Mouse (Mus musculus): ENCODE results near the gene Prap1. TPM values are rescaled to one million over a fixed set of nuclear protein-coding genes. Genes with fewer than 3 reads are reported as not detected.

Gene Prap1
- polyA plus RNA-seq, 1 experiment: not detected

GRCm38 (mm10) chr7:140141350-140141749 lies 48.2 kb downstream of the Prap1 start:
- no peak for TF ChIP-seq GATA1 (IDR thresholded peaks at IDR 0.05; ENCODE audit: low read length)

GRCm38 (mm10) chr7:140144550-140144949 lies 51.4 kb downstream of the Prap1 start:
- no peak for TF ChIP-seq GATA1 (IDR thresholded peaks at IDR 0.05; ENCODE audit: low read length)

Other genes starting within 250 kb of the Prap1 start
- not detected in 2 replicates for gene Kndc1, start 198.7 kb upstream of the Prap1 start, polyA plus RNA-seq (2012)
- not detected in 2 replicates for gene Utf1, start 149.6 kb upstream of the Prap1 start, polyA plus RNA-seq (2012)
- gene 6430531B16Rik, start 114.6 kb upstream of the Prap1 start, polyA plus RNA-seq (2012): not detected in 2 replicates
- gene Adam8, start 100.8 kb upstream of the Prap1 start, polyA plus RNA-seq (2012): 0.03 and 0.04 TPM in 2 replicates
- gene Zfp511, start 57.0 kb upstream of the Prap1 start, polyA plus RNA-seq (2012): 22.3 and 25.3 TPM in 2 replicates
- gene Tubgcp2, start 56.7 kb upstream of the Prap1 start, polyA plus RNA-seq (2012): 6.8 and 9.4 TPM in 2 replicates
- gene Msx3, start 44.3 kb upstream of the Prap1 start, polyA plus RNA-seq (2012): not detected in 2 replicates
- gene Caly, start 10.8 kb upstream of the Prap1 start, polyA plus RNA-seq (2012): not detected in 2 replicates
- gene Fuom, start 9.0 kb downstream of the Prap1 start, polyA plus RNA-seq (2012): 0.23 TPM in 1 of 2 replicates, not detected in the other
- gene Paox, start 22.4 kb downstream of the Prap1 start, polyA plus RNA-seq (2012): 1.8 and 5.9 TPM in 2 replicates
- gene Echs1, start 23.1 kb downstream of the Prap1 start, polyA plus RNA-seq (2012): 3.0 and 10.6 TPM in 2 replicates
- gene Mtg1, start 44.2 kb downstream of the Prap1 start, polyA plus RNA-seq (2012): 10.4 and 13.4 TPM in 2 replicates
- gene Sprn, start 61.5 kb downstream of the Prap1 start, polyA plus RNA-seq (2012): not detected in 2 replicates
- not detected in 2 replicates for gene Olfr522, start 71.4 kb downstream of the Prap1 start, polyA plus RNA-seq (2012)
- not detected in 2 replicates for gene Olfr523, start 79.8 kb downstream of the Prap1 start, polyA plus RNA-seq (2012)
- gene Olfr524, start 112.6 kb downstream of the Prap1 start, polyA plus RNA-seq (2012): not detected in 2 replicates
- gene Cd163l1, start 124.9 kb downstream of the Prap1 start, polyA plus RNA-seq (2012): not detected in 2 replicates
- not detected in 2 replicates for gene 5830411N06Rik, start 153.9 kb downstream of the Prap1 start, polyA plus RNA-seq (2012)
- not detected in 2 replicates for gene Olfr525, start 227.5 kb downstream of the Prap1 start, polyA plus RNA-seq (2012)
- not detected in 2 replicates for gene Olfr527, start 240.6 kb downstream of the Prap1 start, polyA plus RNA-seq (2012)